Mouse (Mus musculus): Measurements from ENCODE around the gene Nxpe5. TPM values are rescaled to one million over a fixed set of nuclear protein-coding genes. Genes with fewer than 3 reads are reported as not detected.

The Nxpe5 gene
- polyA plus RNA-seq, 1 experiment from 2014 or later: not detected

GRCm38 (mm10) chr5:138256966-138257584 is 31.4 kb downstream of the Nxpe5 start:
- Histone ChIP-seq H3K4me1 (ENCODE audit: control insufficient read depth, insufficient read depth, low read length) (peaks cover 7% of the 10 kb centered on the region), H3K4me3 (ENCODE audit: low read depth, low read length) (no peak overlapping the region), H3K27me3 (ENCODE audit: control insufficient read depth, insufficient read depth, low read length) (no peaks in the 10 kb centered on the region), H3K36me3 (ENCODE audit: control insufficient read depth, insufficient read depth, low read length) (peaks cover 17% of the 10 kb centered on the region), H3K9me3 (ENCODE audit: control insufficient read depth, low read length) (no peaks in the 10 kb centered on the region), H3K9ac (ENCODE audit: low read length) (no peak overlapping the region), H3K27ac (ENCODE audit: low read depth, low read length) (no peak overlapping the region), H3K4me2 (ENCODE audit: low read depth) (no peak overlapping the region)
- WGBS: 92% methylated on average over 10 of the region's 10 CpGs
- DNase-seq (ENCODE audit: low spot score): no peak
- ATAC-seq (ENCODE audit: insufficient read depth, low FRiP score, low TSS enrichment): no peak

- 96% methylated on average over 4 of the region's 4 CpGs for WGBS
- Histone ChIP-seq H3K27me3 (ENCODE audit: control insufficient read depth, insufficient read depth, low read length) (no peaks in the 10 kb centered on the region), H3K4me2 (ENCODE audit: low read depth) (no peak overlapping the region), H3K4me3 (ENCODE audit: low read depth, low read length) (no peak overlapping the region), H3K36me3 (ENCODE audit: control insufficient read depth, insufficient read depth, low read length) (peaks cover 17% of the 10 kb centered on the region), H3K9me3 (ENCODE audit: control insufficient read depth, low read length) (no peaks in the 10 kb centered on the region), H3K9ac (ENCODE audit: low read length) (no peak overlapping the region), H3K27ac (ENCODE audit: low read depth, low read length) (no peak overlapping the region), H3K4me1 (ENCODE audit: control insufficient read depth, insufficient read depth, low read length) (peaks cover 9% of the 10 kb centered on the region)
- no peak for DNase-seq (ENCODE audit: low spot score)
- ATAC-seq (ENCODE audit: insufficient read depth, low FRiP score, low TSS enrichment): no peak
These were observed 31.9 kb downstream of the Nxpe5 start for GRCm38 (mm10) chr5:138257585-138257978.

DNA sequence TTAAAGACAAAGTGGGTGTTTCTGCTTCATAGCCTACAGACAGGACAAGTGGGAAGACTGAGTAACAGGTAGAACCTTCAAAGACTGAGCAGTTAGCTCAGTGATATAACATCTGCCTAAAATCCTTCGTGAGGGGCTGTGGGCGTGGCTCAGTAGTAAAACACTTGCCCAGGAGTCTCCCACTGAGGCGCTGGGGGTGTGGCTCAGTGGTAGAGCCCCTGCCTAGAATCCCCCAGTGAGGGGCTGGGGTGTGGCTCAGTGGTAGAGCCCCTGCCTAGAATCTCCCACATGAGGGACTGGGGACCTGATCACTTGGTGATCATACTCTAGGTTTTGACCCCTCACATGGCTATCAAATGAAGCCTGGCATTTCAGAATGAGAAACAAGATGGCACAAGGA is 32.4 kb downstream of the Nxpe5 start:
- H3K4me1 ChIP-seq (ENCODE audit: control insufficient read depth, insufficient read depth, low read length): peaks cover 14% of the 10 kb centered on the region
- no peak overlapping the region for H3K27ac ChIP-seq (ENCODE audit: low read depth, low read length)
- H3K27me3 ChIP-seq (ENCODE audit: control insufficient read depth, insufficient read depth, low read length): no peaks in the 10 kb centered on the region
- 88% methylated on average over 3 of the region's 3 CpGs for whole genome bisulfite sequencing
- no peaks in the 10 kb centered on the region for H3K9me3 ChIP-seq (ENCODE audit: control insufficient read depth, low read length)
- DNase-seq (ENCODE audit: low spot score) (no peak), ATAC-seq (ENCODE audit: insufficient read depth, low FRiP score, low TSS enrichment) (no peak)
- H3K4me2 ChIP-seq (ENCODE audit: low read depth): no peak overlapping the region
- H3K4me3 ChIP-seq (ENCODE audit: low read depth, low read length): no peak overlapping the region
- no peak overlapping the region for H3K9ac ChIP-seq (ENCODE audit: low read length)
- peaks cover 17% of the 10 kb centered on the region for H3K36me3 ChIP-seq (ENCODE audit: control insufficient read depth, insufficient read depth, low read length)

DNA sequence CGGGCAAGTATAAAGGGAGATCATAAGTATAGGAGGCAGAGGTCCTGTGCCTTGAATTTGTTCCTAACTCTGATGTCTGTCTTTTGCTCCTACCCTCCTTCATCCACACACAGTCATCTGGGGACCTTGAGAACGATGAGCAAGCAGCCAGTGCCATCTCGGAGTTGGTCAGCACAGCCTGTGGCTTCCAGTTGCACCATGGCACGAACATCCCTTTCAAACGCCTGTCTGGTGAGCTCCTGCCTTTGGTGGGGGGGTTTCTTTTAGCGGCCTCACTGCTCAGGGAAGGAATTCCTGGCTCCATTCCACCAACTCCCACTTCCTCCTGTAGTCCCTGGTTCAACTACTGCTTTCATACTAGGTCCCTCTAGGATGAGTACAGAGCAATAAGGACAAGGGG is 32.8 kb downstream of the Nxpe5 start:
- Histone ChIP-seq H3K4me1 (ENCODE audit: control insufficient read depth, insufficient read depth, low read length) (peaks cover 16% of the 10 kb centered on the region), H3K9me3 (ENCODE audit: control insufficient read depth, low read length) (no peaks in the 10 kb centered on the region), H3K36me3 (ENCODE audit: control insufficient read depth, insufficient read depth, low read length) (peaks cover 17% of the 10 kb centered on the region), H3K27me3 (ENCODE audit: control insufficient read depth, insufficient read depth, low read length) (no peaks in the 10 kb centered on the region), H3K27ac (ENCODE audit: low read depth, low read length) (no peak overlapping the region), H3K4me3 (ENCODE audit: low read depth, low read length) (no peak overlapping the region), H3K4me2 (ENCODE audit: low read depth) (no peak overlapping the region), H3K9ac (ENCODE audit: low read length) (no peak overlapping the region)
- no peak for DNase-seq (ENCODE audit: low spot score)
- no peak for ATAC-seq (ENCODE audit: insufficient read depth, low FRiP score, low TSS enrichment)
- WGBS: 81% methylated on average over 6 of the region's 6 CpGs

DNA sequence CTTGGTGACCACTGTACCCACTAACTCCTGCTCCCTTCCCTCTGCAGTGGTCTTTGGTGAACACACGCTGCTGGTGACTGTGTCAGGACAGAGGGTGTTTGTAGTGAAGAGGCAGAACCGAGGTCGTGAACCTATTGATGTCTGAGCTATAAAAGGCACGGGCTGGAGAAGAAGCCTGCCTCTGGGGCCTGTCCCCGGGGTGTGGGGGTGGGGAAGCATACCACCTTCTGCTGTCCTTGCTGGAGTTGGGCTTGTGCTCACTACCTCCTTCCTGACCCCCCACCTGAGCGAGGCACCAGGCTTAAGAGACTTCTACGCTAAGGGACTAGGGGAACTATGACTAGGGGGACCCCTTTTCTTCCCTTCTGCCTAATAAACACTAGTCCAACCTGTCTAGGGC is 33.3 kb downstream of the Nxpe5 start:
- H3K4me1 ChIP-seq (ENCODE audit: control insufficient read depth, insufficient read depth, low read length): peaks cover 16% of the 10 kb centered on the region
- H3K27ac ChIP-seq (ENCODE audit: low read depth, low read length): no peak overlapping the region
- no peaks in the 10 kb centered on the region for H3K27me3 ChIP-seq (ENCODE audit: control insufficient read depth, insufficient read depth, low read length)
- no peak overlapping the region for H3K4me3 ChIP-seq (ENCODE audit: low read depth, low read length)
- 50% methylated on average over 7 of the region's 7 CpGs for WGBS
- no peak overlapping the region for H3K4me2 ChIP-seq (ENCODE audit: low read depth)
- no peak overlapping the region for H3K9ac ChIP-seq (ENCODE audit: low read length)
- peaks cover 17% of the 10 kb centered on the region for H3K36me3 ChIP-seq (ENCODE audit: control insufficient read depth, insufficient read depth, low read length)
- DNase-seq (ENCODE audit: low spot score): no peak
- ATAC-seq (ENCODE audit: insufficient read depth, low FRiP score, low TSS enrichment): no peak
- H3K9me3 ChIP-seq (ENCODE audit: control insufficient read depth, low read length): no peaks in the 10 kb centered on the region

- H3K4me2 ChIP-seq (ENCODE audit: low read depth): no peak overlapping the region
- ATAC-seq (ENCODE audit: insufficient read depth, low FRiP score, low TSS enrichment) (no peak), DNase-seq (ENCODE audit: low spot score) (no peak)
- H3K4me1 ChIP-seq (ENCODE audit: control insufficient read depth, insufficient read depth, low read length): peaks cover 22% of the 10 kb centered on the region
- H3K9me3 ChIP-seq (ENCODE audit: control insufficient read depth, low read length): no peaks in the 10 kb centered on the region
- peaks cover 17% of the 10 kb centered on the region for H3K36me3 ChIP-seq (ENCODE audit: control insufficient read depth, insufficient read depth, low read length)
- no peak overlapping the region for H3K4me3 ChIP-seq (ENCODE audit: low read depth, low read length)
- H3K9ac ChIP-seq (ENCODE audit: low read length): no peak overlapping the region
- no peak overlapping the region for H3K27ac ChIP-seq (ENCODE audit: low read depth, low read length)
- H3K27me3 ChIP-seq (ENCODE audit: control insufficient read depth, insufficient read depth, low read length): no peaks in the 10 kb centered on the region
- 80% methylated on average over 10 of the region's 10 CpGs for WGBS
These were observed 34.4 kb downstream of the Nxpe5 start for GRCm38 (mm10) chr5:138260051-138260450.

DNA sequence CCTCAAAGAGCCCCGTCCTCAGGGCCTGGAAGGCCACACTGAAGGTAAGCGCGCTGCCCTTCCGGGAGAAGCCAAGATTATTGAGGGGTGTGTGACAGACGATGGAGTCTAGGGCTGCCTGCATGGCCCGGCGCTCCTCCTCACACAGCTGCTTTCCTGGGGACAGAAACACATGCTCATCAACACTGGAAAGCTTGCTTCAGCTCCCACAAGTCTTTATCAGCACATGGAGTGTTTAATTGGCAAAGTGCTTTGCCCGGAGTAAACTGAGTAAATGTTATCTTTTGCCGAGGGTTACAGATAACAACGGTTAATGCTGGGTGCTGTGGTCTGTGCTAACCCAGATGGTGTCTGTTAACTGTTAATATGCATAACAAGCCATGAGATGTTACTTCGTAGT is 35.1 kb downstream of the Nxpe5 start:
- 93% methylated on average over 11 of the region's 11 CpGs for WGBS
- H3K9me3 ChIP-seq (ENCODE audit: control insufficient read depth, low read length): no peaks in the 10 kb centered on the region
- H3K27ac ChIP-seq (ENCODE audit: low read depth, low read length): no peak overlapping the region
- H3K36me3 ChIP-seq (ENCODE audit: control insufficient read depth, insufficient read depth, low read length): peaks cover 17% of the 10 kb centered on the region
- no peaks in the 10 kb centered on the region for H3K27me3 ChIP-seq (ENCODE audit: control insufficient read depth, insufficient read depth, low read length)
- DNase-seq (ENCODE audit: low spot score) (no peak), ATAC-seq (ENCODE audit: insufficient read depth, low FRiP score, low TSS enrichment) (no peak)
- H3K4me1 ChIP-seq (ENCODE audit: control insufficient read depth, insufficient read depth, low read length): peaks cover 22% of the 10 kb centered on the region
- no peak overlapping the region for H3K4me3 ChIP-seq (ENCODE audit: low read depth, low read length)
- no peak overlapping the region for H3K9ac ChIP-seq (ENCODE audit: low read length)
- H3K4me2 ChIP-seq (ENCODE audit: low read depth): no peak overlapping the region

- Histone ChIP-seq H3K36me3 (ENCODE audit: control insufficient read depth, insufficient read depth, low read length) (peaks cover 17% of the 10 kb centered on the region), H3K4me1 (ENCODE audit: control insufficient read depth, insufficient read depth, low read length) (peaks cover 15% of the 10 kb centered on the region), H3K27ac (ENCODE audit: low read depth, low read length) (no peak overlapping the region), H3K4me3 (ENCODE audit: low read depth, low read length) (no peak overlapping the region), H3K9ac (ENCODE audit: low read length) (peak overlapping the region; percentile 18; the same call in 1 of the 2 replicates), H3K4me2 (ENCODE audit: low read depth) (no peak overlapping the region; the same call in 1 of the 2 replicates), H3K27me3 (ENCODE audit: control insufficient read depth, insufficient read depth, low read length) (no peaks in the 10 kb centered on the region), H3K9me3 (ENCODE audit: control insufficient read depth, low read length) (no peaks in the 10 kb centered on the region)
- no peak for ATAC-seq (ENCODE audit: insufficient read depth, low FRiP score, low TSS enrichment)
- DNase-seq (ENCODE audit: low spot score): no peak
- WGBS: 81% methylated on average over 4 of the region's 4 CpGs
These were observed 36.3 kb downstream of the Nxpe5 start for GRCm38 (mm10) chr5:138262001-138262400.

DNA sequence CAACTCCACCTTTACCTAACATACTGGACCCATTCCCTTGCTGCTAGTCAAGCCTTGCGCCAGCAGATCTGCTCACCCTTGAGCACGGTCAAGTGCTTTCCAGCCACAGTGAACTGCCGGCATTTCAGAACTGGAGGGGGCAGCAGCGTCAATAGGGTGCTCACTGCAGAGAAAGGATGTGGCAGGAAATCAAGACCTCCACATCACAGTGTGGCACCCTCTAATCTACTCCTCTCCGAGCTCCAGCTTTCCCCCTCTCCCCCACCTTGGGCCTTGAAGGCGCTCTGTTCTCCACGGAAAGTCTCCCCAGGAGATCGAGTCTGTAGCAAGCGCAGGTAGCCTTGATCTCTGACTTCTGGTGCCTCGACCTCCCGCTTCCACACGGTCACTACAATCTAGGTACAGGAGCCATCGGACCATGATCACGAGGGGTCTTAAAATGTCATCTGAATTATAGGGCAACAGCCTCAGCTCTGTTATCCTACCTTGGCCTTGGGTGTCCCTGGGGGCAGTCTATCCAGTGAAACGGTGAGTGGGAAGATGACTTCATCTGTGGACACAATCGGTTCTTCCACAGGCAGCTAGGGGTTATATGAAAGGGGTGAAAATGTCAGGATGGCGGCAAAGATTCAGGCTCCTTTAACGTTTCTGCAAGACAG is 37.0 kb downstream of the Nxpe5 start:
- Histone ChIP-seq H3K4me2 (ENCODE audit: low read depth) (peak overlapping the region; percentile 84), H3K27me3 (ENCODE audit: control insufficient read depth, insufficient read depth, low read length) (no peaks in the 10 kb centered on the region), H3K27ac (ENCODE audit: low read depth, low read length) (no peak overlapping the region), H3K9me3 (ENCODE audit: control insufficient read depth, low read length) (no peaks in the 10 kb centered on the region), H3K36me3 (ENCODE audit: control insufficient read depth, insufficient read depth, low read length) (peaks cover 17% of the 10 kb centered on the region), H3K4me3 (ENCODE audit: low read depth, low read length) (peak overlapping the region; percentile 89), H3K9ac (ENCODE audit: low read length) (peak overlapping the region; percentile 87), H3K4me1 (ENCODE audit: control insufficient read depth, insufficient read depth, low read length) (peaks cover 15% of the 10 kb centered on the region)
- WGBS: 68% methylated on average over 18 of the region's 18 CpGs
- DNase-seq (ENCODE audit: low spot score) (no peak), ATAC-seq (ENCODE audit: insufficient read depth, low FRiP score, low TSS enrichment) (no peak)

All from neural tube, embryonic 11.5 days (tissue).